Mouse (Mus musculus): Measurements from ENCODE around the gene Pskh1.

The Pskh1 gene

DNA sequence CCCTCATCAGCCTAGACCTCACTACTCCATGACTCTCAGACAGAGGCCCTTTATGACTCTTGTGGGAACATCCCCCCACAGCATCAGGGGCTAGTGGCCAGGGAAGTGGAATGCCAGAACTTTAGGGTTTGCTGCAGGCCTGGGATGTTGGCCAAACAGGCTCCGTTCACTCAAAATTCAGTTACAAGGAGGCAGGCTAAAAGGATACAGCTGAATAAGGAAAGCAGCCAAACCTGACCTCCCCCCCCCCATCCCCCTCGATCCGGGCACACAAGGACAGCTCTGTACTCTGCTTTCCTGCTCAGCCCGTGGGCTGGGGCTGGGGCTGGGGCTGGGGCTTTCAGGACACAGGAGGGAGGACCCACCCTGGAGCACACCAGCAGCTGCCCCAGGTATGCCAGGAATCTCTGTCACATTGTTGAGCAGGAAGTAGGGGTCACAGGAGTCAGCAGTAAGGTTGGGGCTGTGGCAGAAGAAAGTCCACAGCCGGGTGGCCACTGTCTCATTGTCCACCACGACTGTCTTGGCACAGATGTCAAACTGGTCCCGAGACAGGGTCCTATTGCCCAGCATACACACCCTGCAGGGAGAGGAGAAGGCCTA, 50.9 kb downstream of the Pskh1 start:
- in situ Hi-C loops (cut with MboI, MseI), result no loop called here

DNA sequence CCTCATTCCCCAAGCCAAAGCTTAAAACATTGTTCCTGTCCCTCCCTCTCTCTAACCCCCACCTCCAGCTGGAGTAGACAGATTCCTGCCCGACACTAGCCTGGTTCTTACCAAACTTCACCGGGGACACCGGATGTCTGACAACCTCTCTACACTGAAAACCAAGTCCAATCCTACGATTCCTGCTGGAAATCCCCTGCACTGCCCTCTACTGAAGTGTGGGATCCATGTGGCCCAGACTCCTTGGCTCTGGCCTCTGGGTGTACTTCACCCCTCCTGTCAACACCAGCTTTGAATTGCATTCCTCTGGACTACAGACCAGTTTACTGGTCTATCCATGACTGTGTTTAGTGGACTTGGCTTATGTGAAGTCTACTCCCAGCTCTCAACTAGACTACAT, 56.3 kb downstream of the Pskh1 start:
- in situ Hi-C loops (cut with MboI, MseI), result no loop called here

DNA sequence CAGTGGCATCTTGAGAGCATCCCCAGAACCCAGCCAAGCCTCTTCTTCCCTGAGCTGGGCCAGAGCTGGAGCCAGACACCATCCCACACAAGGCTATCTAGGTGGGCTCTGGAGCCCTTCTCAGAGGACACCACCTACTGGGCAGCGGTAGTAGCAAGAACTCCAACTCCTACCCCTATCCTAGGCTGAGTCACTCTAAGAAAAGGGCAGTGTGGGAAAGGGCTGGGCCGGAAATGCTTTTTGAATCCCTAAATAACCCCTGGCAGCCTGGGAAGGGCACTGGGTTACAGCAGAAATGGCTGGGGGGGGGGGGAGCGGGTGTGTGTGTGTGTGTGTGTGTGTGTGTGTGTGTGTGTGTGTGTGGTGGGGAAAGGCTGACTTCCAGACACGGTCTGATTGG, 57.6 kb downstream of the Pskh1 start:
- in situ Hi-C loops (cut with MboI, MseI), result no loop called here

DNA sequence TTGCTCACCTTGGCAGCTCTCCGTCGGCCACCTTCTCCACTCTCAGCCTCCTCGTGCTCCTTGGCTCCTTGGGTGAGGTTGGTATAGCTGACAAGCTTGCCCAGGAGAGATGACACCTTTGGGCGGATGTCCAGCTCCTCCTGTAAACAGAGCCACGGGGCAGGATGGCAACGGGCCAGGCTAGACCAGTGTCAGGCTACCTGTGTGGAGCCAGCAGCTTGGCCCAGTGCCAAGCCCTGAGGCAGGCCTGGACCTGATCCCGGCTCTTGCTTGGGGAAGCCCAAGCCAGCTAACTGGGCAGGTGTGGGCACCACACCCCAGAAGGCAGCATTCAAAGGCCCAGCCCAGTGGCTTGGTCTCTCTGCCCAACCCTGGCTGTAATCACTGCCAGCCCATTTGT, 59.1 kb downstream of the Pskh1 start:
- in situ Hi-C loops (cut with MboI, MseI), result no loop called here

DNA sequence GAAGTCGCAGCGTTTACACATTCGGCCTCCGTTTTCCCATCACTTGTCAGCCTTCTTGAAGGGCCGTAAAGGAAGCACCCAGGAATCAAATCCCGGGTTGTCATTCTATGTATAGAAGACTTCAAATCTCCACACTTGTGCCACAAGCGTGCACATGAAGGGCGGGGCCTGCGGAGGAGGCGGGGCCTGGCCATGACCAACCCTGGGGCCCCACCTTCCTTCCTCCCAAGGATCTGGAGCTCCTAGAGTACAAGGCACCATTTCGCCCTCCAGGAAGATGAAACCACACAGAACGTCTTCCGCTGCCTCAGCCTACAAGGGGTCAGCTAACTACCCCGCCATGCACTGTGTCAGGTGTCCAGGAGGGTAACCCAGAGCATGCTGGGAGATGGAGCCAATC, 60.9 kb downstream of the Pskh1 start:
- in situ Hi-C loops (cut with MboI, MseI), result no loop called here

DNA sequence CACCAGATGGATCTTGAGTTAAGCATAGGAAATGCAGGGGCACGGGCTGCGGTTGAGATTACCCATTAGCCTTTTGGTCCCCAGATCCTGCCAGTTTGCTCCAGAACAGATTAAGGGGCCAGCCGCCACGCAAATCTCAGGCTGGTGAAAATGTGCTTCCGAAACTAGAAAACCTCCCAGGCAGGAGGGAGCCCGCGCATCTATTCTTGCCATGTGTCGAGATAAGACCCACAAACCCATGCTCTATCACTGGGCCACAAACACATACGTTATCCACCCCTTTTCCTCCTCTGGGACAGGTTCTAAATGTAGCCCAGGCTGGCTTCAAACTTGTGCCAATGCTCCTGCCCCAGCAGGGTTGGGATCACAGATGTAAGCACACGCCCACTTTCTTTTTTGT, 61.3 kb downstream of the Pskh1 start:
- in situ Hi-C loops (cut with MboI, MseI), result no loop called here

DNA sequence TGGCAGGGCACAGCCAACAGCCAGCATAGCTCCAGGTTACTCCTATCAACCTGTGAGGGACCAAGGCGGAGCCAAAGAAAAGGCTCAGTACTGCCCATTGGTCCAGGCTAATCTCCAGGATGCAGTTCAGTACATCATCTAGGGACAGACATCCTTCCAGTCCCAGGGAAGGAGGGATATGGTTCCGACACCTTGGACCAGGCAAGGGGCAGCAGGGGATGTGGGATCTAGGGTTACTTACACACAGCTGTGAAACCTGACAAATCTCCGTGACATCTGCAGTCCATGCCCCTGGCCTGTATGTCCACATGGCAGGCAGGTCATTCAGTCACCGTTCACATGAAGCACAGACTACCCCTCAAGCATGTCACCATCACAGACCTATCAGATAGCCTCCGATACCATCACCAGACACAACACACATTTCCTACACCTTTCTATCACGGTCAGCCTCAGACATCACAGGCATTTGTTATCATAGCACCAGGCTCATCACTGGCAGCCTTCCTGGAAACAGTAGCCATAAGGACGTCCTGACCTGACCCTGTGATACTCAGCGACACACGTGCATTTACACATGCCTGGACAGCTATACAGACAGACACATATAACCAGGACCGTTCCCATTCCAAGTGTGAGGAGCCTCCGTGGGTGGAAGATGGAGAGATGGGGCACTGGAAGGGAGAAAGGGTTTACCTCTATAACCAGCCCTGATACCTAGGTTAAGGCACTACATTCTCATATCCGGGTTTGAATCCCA, 64.4 kb downstream of the Pskh1 start:
- in situ Hi-C loops (cut with MboI, MseI), result no loop called here

DNA sequence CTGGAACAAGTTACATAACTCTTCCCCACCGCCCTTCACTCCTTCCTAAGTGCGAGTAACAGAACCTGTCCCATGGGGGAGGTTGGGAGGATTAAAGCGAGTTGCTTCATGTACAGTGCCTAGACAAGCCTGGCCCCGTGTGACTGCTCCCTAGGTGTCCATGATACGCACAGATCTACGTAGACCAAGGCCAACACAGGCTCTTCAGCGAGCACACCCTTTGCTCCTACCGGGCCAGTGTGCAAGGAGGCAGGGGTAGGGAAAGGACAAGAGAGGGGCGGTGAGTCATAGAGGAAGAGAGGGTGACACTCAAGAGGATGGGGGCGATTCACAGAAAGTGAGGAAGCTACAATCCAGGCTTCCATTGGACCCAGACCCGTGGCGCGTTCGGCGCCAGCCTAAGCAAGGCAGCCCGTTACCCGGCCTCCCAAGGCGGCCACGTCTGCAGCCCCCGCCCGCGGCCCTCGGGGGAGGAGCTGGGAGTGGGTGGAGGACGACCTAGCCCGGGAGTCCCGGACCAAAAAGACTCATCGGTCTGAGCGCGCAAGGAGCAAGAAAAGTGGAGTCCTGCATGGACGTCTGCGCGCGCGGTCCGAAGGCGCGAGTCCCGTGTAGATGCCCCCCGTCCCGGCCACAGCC, 65.1 kb downstream of the Pskh1 start:
- in situ Hi-C loops (cut with MboI, MseI), result no loop called here

DNA sequence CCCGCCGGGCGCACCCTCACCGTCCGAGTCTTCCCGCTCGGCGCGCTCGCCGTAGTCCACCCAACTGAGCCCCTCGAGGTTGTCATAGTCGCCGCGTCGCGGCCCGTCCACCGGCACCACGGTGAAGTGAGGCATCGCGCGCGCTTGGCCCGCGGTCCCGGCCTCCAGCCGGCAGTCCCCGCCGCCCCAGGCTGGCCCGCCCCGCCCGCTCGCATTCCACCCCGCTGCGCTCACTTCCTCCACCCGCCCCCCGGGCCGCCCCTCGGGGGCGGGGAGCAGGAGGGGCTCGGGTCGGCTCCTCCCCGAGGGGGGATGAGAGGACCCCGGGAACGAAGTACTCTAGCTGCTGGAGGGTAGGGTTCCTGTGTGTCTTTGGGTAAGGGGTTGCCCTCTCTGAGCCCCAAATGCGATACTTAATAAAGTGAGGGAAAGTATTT, 65.7 kb downstream of the Pskh1 start, which contains the start of gene Slc12a4:
Gene Slc12a4, minus strand, starts transcription at position 193 of the 437 bp plus-strand sequence.
- in situ Hi-C loops (cut with MboI, MseI), result no loop called here

DNA sequence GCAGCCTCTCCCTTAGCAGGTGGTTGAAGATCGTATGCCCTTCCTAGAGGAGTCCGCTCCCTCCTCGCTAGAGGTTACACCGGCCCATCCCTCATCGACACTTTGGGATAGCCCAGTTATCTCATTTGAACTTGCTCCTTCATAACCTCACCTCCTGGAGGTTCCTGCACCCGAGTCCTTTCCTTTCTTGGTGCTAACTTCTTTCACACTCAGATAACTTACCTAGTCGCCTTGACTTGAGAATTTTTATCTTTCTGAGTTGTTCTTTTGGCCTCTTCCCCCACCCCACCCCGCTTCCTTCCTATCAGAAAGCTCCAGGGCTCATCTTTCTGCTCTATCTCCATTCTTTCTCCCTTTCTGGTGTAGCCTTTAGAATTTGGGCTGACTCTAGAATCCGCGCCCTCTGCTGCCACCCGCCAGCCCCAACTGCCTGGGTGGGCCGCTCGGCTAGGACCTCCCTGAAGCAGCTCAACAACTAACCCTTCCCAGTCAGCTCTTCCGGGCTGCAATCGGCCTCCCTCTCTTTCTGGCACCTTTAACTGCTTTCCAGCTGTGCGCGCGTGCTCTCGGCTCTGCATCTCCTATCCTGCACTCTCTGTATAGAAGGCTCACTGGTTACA, 66.6 kb downstream of the Pskh1 start:
- in situ Hi-C loops (cut with MboI, MseI), result no loop called here

DNA sequence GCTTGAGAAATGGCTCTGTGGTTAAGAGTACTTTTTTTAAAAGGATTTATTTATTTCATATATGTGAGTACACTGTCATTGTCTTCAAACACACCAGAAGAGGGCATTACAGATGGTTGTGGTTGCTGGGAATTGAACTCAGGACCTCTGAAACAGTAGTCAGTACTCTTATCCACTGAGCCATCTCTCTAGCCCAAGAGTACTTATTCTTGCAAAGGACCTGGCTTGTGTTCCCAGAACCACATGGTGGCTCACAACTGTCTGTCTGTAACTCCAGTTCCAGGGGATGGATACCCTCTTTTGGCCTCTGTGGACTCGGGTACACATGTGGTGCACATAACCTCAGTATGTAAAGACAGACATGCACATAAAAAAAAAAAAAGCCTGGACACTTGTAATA, 69.1 kb downstream of the Pskh1 start:
- in situ Hi-C loops (cut with MboI, MseI), result no loop called here

DNA sequence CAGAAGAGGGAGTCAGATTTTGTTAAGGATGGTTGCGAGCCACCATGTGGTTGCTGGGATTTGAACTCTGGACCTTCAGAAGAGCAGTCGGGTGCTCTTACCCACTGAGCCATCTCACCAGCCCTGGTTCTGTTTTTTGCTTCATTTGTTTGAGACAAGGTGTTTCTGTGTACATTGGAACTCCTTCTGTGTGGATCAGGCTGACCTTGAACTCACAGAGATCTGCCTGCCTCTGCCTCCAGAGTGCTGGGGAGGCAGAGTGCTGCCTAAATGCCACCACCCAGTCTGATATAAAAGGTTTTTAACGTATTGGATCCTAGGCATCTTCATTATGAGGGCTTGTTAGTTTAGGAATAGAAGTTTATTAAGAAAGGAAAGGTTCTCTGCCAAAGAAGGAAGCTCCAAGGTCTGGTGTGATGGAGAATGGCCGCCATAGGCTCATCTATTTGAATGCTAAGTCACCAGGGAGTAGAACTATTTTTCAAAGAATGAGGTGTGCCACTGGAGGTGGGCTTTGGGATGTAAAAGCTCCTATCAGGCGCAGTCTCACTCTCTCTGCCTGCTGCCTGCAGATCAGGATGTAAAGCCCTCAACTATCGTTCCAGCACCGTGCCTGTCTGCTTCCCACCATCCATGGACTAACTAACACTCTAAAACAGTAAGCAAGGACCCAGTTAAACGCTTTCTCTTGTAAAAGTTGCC, 70.9 kb downstream of the Pskh1 start:
- in situ Hi-C loops (cut with MboI, MseI), result no loop called here

DNA sequence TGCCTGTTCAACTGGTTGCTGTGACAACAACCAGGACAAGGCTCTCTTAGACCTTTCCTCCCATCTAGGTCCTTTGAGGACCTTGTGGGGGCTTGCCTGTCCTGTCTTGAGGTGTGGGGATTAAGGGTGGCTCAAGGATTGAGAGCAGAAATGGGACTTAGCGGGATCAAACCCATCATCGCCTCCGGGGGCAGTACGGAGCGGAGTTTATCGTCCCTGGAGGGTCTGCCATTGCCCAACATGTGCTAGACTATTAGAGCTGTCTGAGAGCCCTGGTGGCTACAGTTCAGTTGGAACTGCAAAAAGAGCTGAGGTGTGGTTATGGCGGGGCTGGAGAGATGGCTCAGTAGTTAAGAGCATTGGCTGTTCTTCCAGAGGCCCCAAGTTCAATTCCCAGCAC, 75.1 kb downstream of the Pskh1 start:
- in situ Hi-C loops (cut with MboI, MseI), result no loop called here

DNA sequence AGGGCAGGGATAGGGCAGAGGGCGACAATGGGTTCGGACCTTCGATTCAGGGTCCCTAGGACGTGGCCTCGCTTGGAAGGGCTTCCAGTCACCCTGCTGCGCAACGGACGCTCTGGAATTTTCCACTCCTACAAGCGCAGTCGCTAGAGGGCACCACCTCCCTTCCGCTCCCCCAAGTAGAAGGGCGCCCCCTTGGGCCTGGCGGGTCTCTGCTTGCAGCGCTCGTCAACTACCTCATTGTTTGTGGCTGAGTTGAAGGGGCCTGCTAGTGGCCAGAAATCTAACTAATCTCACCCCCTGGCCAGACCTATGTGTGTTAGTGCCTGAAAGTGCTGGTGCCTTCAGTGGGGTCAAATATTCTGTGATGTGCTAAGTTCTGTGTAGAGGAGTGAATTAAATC, 79.1 kb downstream of the Pskh1 start, which contains the start of gene Dpep3:
Gene Dpep3, minus strand, starts transcription at position 105 of the 400 bp plus-strand sequence.
- in situ Hi-C loops (cut with MboI, MseI), result no loop called here

DNA sequence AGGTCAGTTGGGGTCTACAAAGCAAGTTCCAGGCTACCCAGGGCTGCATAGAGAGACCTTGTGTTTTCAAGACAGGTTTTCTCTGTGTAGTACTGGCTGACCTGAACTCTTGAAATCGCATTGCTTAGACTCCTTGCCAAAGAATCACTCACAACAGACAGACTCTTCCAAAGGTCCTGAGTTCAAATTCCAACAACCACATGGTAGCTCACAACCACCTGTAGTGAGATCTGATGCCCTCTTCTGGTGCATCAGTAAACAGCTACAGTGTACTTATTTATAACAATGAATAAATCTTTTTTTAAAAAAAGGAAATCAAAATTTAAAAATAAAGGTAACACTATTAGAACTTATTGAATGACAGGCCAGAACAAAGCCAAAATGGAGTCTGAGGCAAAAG, 80.9 kb downstream of the Pskh1 start:
- in situ Hi-C loops (cut with MboI, MseI), result no loop called here

All from regulatory T cell (primary cell).